18 mouse cellular contexts compared by ENCODE assay signal in genomic region chr9:67196609-67197008, GRCm38 (mm10).
DNase-seq lines count a peak whose midpoint lies in the region; ATAC-seq lines count a peak whose summit lies in the region.
"Had no signal": no experiment of that assay in that cellular context is flagged by ENCODE, and none has a peak within 500 bp of the region (broad histone marks: within the 10 kb centered on the region; RNA-seq: fewer than 3 reads in every experiment).

No protein-coding gene starts in this region.

- peak; percentile 70; the same call in 1 of the 2 replicates for ATAC-seq in frontal cortex, adult (ENCODE audit: low TSS enrichment)
- ATAC-seq: activated CD4-positive, CD25-positive, alpha-beta regulatory T cell, adult 4 months; CD4-positive, CD25-positive, alpha-beta regulatory T cell, adult 4 months; Patski had no signal

- DNase-seq in frontal cortex, postnatal 25 days (ENCODE audit: low spot score in 2 of 2): no peak
- peak; percentile 55 for DNase-seq in brain, adult 2 months (ENCODE audit: low read depth, low spot score)
- DNase-seq in urinary bladder, adult 18-20 months (ENCODE audit: low spot score in 2 of 2): no peak
- DNase-seq: adrenal gland, adult 2 months; adrenal gland, adult 8-10 months; adrenal gland, postnatal 10 days; adrenal gland, postnatal 14 days; adrenal gland, postnatal 25 days; adrenal gland, postnatal 36 days; B cell, adult 2 months; cerebellum, adult 11 months; cerebellum, adult 11-12 months; cerebellum, adult 18-20 months; cerebellum, adult 2 months had no signal
